Mouse (Mus musculus): ENCODE results near the gene Uqcc2.

GRCm38 (mm10) chr17:27121781-27122180, 11.9 kb downstream of the Uqcc2 start:
- TF ChIP-seq CTCF (IDR thresholded peaks at IDR 0.05) (no peak), EP300 (IDR thresholded peaks at IDR 0.05; ENCODE audit: insufficient read depth, low read depth, low read length) (no peak)

Measured in heart, adult 2 months (tissue).